Mouse (Mus musculus) ES-Bruce4 (cell line): ENCODE results near the gene Fra10ac1.

Experiments
- CTCF ChIP-seq: IDR thresholded peaks from one replicate; pipeline ENCODE4 v1.8.1; 2011; ENCODE audit warnings: low read depth, low read length
- EP300 ChIP-seq: IDR thresholded peaks from 2 replicates; pipeline ENCODE4 v1.6.1; 2011; ENCODE audit warnings: low read depth, low read length; ENCODE audit not compliant: insufficient read depth
- POLR2A ChIP-seq: IDR thresholded peaks from one replicate; pipeline ENCODE4 v1.8.1; 2011; ENCODE audit warnings: low read length; ENCODE audit not compliant: insufficient read depth

DNA sequence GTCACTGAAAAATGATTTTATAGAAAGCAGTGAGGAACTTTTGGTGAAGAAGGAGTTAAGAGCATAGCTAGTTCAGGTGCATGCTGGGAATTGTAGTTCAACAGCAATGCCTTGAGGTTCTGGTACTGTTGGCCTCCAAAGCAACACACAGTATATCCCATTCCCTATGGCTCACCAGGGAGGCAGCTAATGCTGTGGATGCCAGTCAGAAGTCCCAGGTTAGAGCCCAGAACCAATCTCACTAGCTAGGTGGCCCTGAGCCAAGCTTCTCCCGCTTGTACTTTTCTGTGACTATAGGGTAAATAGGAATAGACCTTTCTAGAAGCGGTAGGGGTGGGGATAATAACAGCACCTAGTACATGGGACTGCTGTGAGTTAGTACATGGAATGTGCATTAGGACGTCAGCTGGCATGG, 34.7 kb upstream of the Fra10ac1 start:
- TF ChIP-seq EP300 (no peak), CTCF (no peak), POLR2A (no peak)
